Mouse (Mus musculus) CH12.LX (cell line): ENCODE data around the gene Rap1a. TPM values are rescaled to one million over a fixed set of nuclear protein-coding genes. Genes with fewer than 3 reads are reported as not detected.
A peak's percentile ranks its signal among the peaks of the same experiment; 100 is the strongest.

Experiments used
- DNase-seq: peaks from one replicate; pipeline ENCODE4 v3.0.0-alpha.2; 2013; ENCODE audit errors: extremely low read depth
- H3K27ac ChIP-seq: 2 replicates; pipeline ENCODE4 v1.5.1; 2012; ENCODE audit warnings: low read depth, mild to moderate bottlenecking, control low read depth, moderate library complexity; ENCODE audit not compliant: insufficient read depth
- H3K27me3 ChIP-seq: replicated peaks from 2 replicates; pipeline ENCODE3; 2012; ENCODE audit warnings: inconsistent platforms
- H3K36me3 ChIP-seq, 2 experiments: replicated peaks in 1 of 2; 2 replicates each; pipeline versions ENCODE3 to v1.6.1; 2012; ENCODE audit warnings: inconsistent platforms in 1 of 2, low read length in 1 of 2, mild to moderate bottlenecking in 1 of 2, mixed read lengths in 1 of 2, moderate library complexity in 1 of 2; ENCODE audit not compliant: control insufficient read depth in 1 of 2, insufficient read depth in 1 of 2
- H3K4me1 ChIP-seq, 2 experiments: 2 replicates each; pipeline ENCODE4 v1.6.1; 2012; ENCODE audit warnings: inconsistent platforms in 1 of 2, moderate library complexity in 1 of 2; ENCODE audit not compliant: insufficient read depth in 2 of 2, control insufficient read depth in 1 of 2
- H3K4me2 ChIP-seq: 2 replicates; pipeline ENCODE4 v1.6.1; 2012; ENCODE audit warnings: low read depth, mild to moderate bottlenecking, control low read depth; ENCODE audit not compliant: poor library complexity, insufficient read depth, severe bottlenecking
- H3K4me3 ChIP-seq, 3 experiments: fragments of 150-350 bp in 1 of 3; sonication (generic) in 1 of 3; replicated peaks in 1 of 3; 2 replicates each; pipeline versions ENCODE3 to v1.5.1; 2011 to 2012; ENCODE audit warnings: low read depth in 2 of 3, low read length in 2 of 3, mild to moderate bottlenecking in 2 of 3, moderate library complexity in 2 of 3, control low read depth in 1 of 3, improper control_type of control experiment in 1 of 3, inconsistent platforms in 1 of 3, mixed read lengths in 1 of 3; ENCODE audit not compliant: poor library complexity in 1 of 3
- H3K79me2 ChIP-seq: replicated peaks from 2 replicates; pipeline ENCODE4 v1.6.1; 2012; ENCODE audit warnings: mild to moderate bottlenecking, moderate library complexity; ENCODE audit not compliant: control insufficient read depth, poor library complexity, insufficient read depth, severe bottlenecking; ENCODE audit errors: extremely low read depth
- H3K9ac ChIP-seq: 2 replicates; pipeline ENCODE4 v1.6.1; 2012; ENCODE audit warnings: low read depth, mild to moderate bottlenecking, control low read depth, moderate library complexity; ENCODE audit not compliant: insufficient read depth
- H3K9me3 ChIP-seq: replicated peaks from 2 replicates; pipeline ENCODE3; 2012; ENCODE audit warnings: low read length, inconsistent platforms, mixed read lengths
- BHLHE40 ChIP-seq: IDR thresholded peaks from 2 replicates; pipeline ENCODE4 v1.6.1; 2011; ENCODE audit warnings: mild to moderate bottlenecking, low read depth, low read length, improper control_type of control experiment
- CHD1 ChIP-seq: IDR thresholded peaks from 2 replicates; pipeline ENCODE4 v1.6.1; 2012; ENCODE audit warnings: low read depth, low read length, improper control_type of control experiment, inconsistent platforms
- CHD2 ChIP-seq: IDR thresholded peaks from 2 replicates; pipeline ENCODE4 v1.6.1; 2011; ENCODE audit warnings: low read length, improper control_type of control experiment
- E2F4 ChIP-seq: IDR thresholded peaks from 2 replicates; pipeline ENCODE4 v1.6.1; 2011; ENCODE audit warnings: low read depth, low read length, improper control_type of control experiment; ENCODE audit not compliant: insufficient replicate concordance
- ELF1 ChIP-seq: IDR thresholded peaks from 2 replicates; pipeline ENCODE4 v1.6.1; 2014; ENCODE audit warnings: low read depth, mild to moderate bottlenecking, inconsistent platforms, low read length, improper control_type of control experiment
- GABPA ChIP-seq: IDR thresholded peaks from 2 replicates; pipeline ENCODE4 v1.6.1; 2012; ENCODE audit warnings: low read depth, low read length, improper control_type of control experiment, inconsistent platforms; ENCODE audit not compliant: insufficient replicate concordance
- HCFC1 ChIP-seq: IDR thresholded peaks from 2 replicates; pipeline ENCODE4 v1.6.1; 2012; ENCODE audit warnings: low read depth, mild to moderate bottlenecking, inconsistent platforms, low read length, improper control_type of control experiment
- IRF4 ChIP-seq: IDR thresholded peaks from 2 replicates; pipeline ENCODE4 v1.6.1; 2014; ENCODE audit warnings: low read depth, mild to moderate bottlenecking, inconsistent platforms, low read length, improper control_type of control experiment
- JUN ChIP-seq: IDR thresholded peaks from 2 replicates; pipeline ENCODE4 v1.6.1; 2011; ENCODE audit warnings: low read depth, mild to moderate bottlenecking, low read length, improper control_type of control experiment, moderate library complexity; ENCODE audit not compliant: insufficient read depth
- MAFK ChIP-seq: IDR thresholded peaks from 2 replicates; pipeline ENCODE4 v1.6.1; 2011; ENCODE audit warnings: low read length, improper control_type of control experiment; ENCODE audit not compliant: insufficient replicate concordance
- MAX ChIP-seq: IDR thresholded peaks from 2 replicates; pipeline ENCODE4 v1.6.1; 2011; ENCODE audit warnings: low read length, improper control_type of control experiment
- MAZ ChIP-seq: IDR thresholded peaks from 2 replicates; pipeline ENCODE4 v1.6.1; 2012; ENCODE audit warnings: low read depth, mild to moderate bottlenecking, inconsistent platforms, low read length, improper control_type of control experiment, moderate library complexity
- MXI1 ChIP-seq: IDR thresholded peaks from 2 replicates; pipeline ENCODE4 v1.6.1; 2011; ENCODE audit warnings: mild to moderate bottlenecking, low read depth, low read length, improper control_type of control experiment
- MYC ChIP-seq: IDR thresholded peaks from 2 replicates; pipeline ENCODE4 v1.6.1; 2011; ENCODE audit warnings: low read depth, mild to moderate bottlenecking, improper control_type of control experiment, low read length
- NELFE ChIP-seq: IDR thresholded peaks from 2 replicates; pipeline ENCODE4 v1.6.1; 2011; ENCODE audit warnings: low read depth, low read length, improper control_type of control experiment
- NRF1 ChIP-seq: IDR thresholded peaks from 2 replicates; pipeline ENCODE4 v1.6.1; 2014; ENCODE audit warnings: low read depth, mild to moderate bottlenecking, inconsistent platforms, low read length, improper control_type of control experiment, moderate library complexity
- PAX5 ChIP-seq: IDR thresholded peaks from 2 replicates; pipeline ENCODE4 v1.6.1; 2012; ENCODE audit warnings: low read length, inconsistent platforms, mixed read lengths
- POLR2A ChIP-seq: IDR thresholded peaks from 2 replicates; pipeline ENCODE4 v1.6.1; 2011; ENCODE audit warnings: low read depth, mild to moderate bottlenecking, improper control_type of control experiment, low read length
- RCOR1 ChIP-seq: conservative IDR thresholded peaks from 2 replicates; pipeline ENCODE4 v1.6.1; 2012; ENCODE audit warnings: low read depth, mild to moderate bottlenecking, inconsistent platforms, low read length, improper control_type of control experiment
- TBP ChIP-seq: conservative IDR thresholded peaks from 2 replicates; pipeline ENCODE4 v1.6.1; 2011; ENCODE audit warnings: low read depth, low read length, improper control_type of control experiment
- TCF12 ChIP-seq: IDR thresholded peaks from 2 replicates; pipeline ENCODE4 v1.6.1; 2014; ENCODE audit warnings: low read depth, mild to moderate bottlenecking, inconsistent platforms, low read length, improper control_type of control experiment
- USF1 ChIP-seq: IDR thresholded peaks from 2 replicates; pipeline ENCODE4 v1.6.1; 2014; ENCODE audit warnings: low read depth, mild to moderate bottlenecking, inconsistent platforms, low read length, improper control_type of control experiment
- USF2 ChIP-seq: conservative IDR thresholded peaks from 2 replicates; pipeline ENCODE4 v1.6.1; 2011; ENCODE audit warnings: low read depth, low read length, improper control_type of control experiment
- ZC3H11A ChIP-seq: IDR thresholded peaks from 2 replicates; pipeline ENCODE4 v1.6.1; 2012; ENCODE audit warnings: low read depth, mild to moderate bottlenecking, inconsistent platforms, low read length, improper control_type of control experiment
- ZKSCAN1 ChIP-seq: IDR thresholded peaks from 2 replicates; pipeline ENCODE4 v1.6.1; 2012; ENCODE audit warnings: low read depth, inconsistent platforms, low read length, improper control_type of control experiment, borderline replicate concordance
- ZMIZ1 ChIP-seq: IDR thresholded peaks from 2 replicates; pipeline ENCODE4 v1.6.1; 2012; ENCODE audit warnings: low read depth, mild to moderate bottlenecking, inconsistent platforms, low read length, improper control_type of control experiment
- ZNF384 ChIP-seq: IDR thresholded peaks from 2 replicates; pipeline ENCODE4 v1.6.1; 2012; ENCODE audit warnings: low read depth, low read length, improper control_type of control experiment, inconsistent platforms
- dilution Hi-C: fragments of 300-500 bp; cut with MboI; formaldehyde crosslinking; loops from 2 replicates; pipeline ENCODE4 v1.14.3; 2020; ENCODE audit warnings: low sequenced_read_pairs; ENCODE audit not compliant: extremely low pct_unique_long_range_greater_than_20kb, extremely low pct_ligation_motif_present
- in situ Hi-C: fragments of 300-500 bp; cut with MboI; formaldehyde crosslinking; loops from 3 replicates; pipeline ENCODE4 v1.14.3; 2019; ENCODE audit warnings: low sequenced_read_pairs, low pct_ligation_motif_present, low pct_unique_long_range_greater_than_20kb, mixed read lengths
- polyA plus RNA-seq: library from polyadenylated mRNA; unstranded; fragments of >175 nt; gene quantifications from 2 replicates; pipeline ENCODE4 v1.2.1, GENCODE M21; 2012; ENCODE audit warnings: low read depth; ENCODE audit not compliant: insufficient read length
- total RNA-seq, 2 experiments: library from RNA; depleted of rRNA; stranded (reverse); fragments of 300-350 nt in 1 of 2; fragments of >200 nt in 1 of 2; gene quantifications; 2 replicates each; pipeline ENCODE4 v1.2.3; 2012 to 2014

Rap1a gene
- total and polyA plus RNA-seq, 3 experiments: 63.3 to 250 (median 209) TPM

DNA sequence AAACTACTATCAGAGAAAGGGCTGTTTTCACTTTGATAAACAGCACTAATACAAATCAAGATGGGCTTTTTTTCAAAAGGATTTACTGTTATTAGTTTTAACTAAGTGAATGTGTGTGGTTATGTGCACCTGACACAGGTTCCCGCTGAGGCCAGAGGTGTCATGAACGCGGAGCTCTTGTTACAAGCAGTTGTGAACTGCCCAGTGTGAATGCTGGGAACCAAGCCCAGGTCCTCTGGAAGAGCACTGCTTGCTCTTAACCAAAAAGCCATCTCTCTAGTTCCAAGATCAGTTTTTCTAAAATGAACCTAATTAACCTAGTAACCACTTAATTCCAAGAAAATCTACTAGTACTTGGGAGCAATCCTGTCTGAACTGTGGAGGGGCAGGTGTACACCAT lies 23.1 kb downstream of the Rap1a start:
- dilution Hi-C loops: no loop called here
- H3K9me3 ChIP-seq: no peaks in the 10 kb centered on the region
- no peak overlapping the region for H3K27ac ChIP-seq
- no peak for DNase-seq
- no peak overlapping the region for H3K4me2 ChIP-seq
- TF ChIP-seq NELFE (no peak), USF2 (no peak)
- TF ChIP-seq, all 38 proteins: peak for 0
- Histone ChIP-seq H3K79me2 (peaks cover 67% of the 10 kb centered on the region), H3K4me1 (peaks cover 5 to 71% of the 10 kb centered on the region in 2 experiments), H3K36me3 (peaks cover 0 to 7% of the 10 kb centered on the region in 2 experiments), H3K27me3 (no peaks in the 10 kb centered on the region), H3K9ac (no peak overlapping the region), H3K4me3 (no peak overlapping the region)
- in situ Hi-C loops: no loop called here

DNA sequence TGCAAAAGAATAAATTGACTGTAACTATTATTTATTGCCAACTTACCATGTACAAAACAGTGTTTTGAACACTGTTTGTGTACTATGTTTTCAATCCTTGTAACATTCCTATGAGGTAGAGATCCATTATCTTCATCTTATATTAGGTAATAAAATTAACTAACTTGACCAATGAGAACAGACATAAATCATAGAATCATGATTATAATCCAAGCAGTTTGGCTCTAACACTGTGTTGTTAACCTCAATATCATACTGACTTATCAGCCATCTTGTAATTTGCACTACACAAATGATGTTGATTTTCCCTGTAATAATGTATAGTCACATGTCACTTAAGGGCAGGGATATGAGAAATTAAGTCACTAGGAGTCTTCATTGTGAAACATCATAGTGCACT lies 26.6 kb downstream of the Rap1a start:
- Histone ChIP-seq H3K9me3 (peaks cover 3% of the 10 kb centered on the region), H3K4me1 (peaks cover 5 to 55% of the 10 kb centered on the region in 2 experiments), H3K27ac (no peak overlapping the region), H3K27me3 (no peaks in the 10 kb centered on the region), H3K79me2 (peaks cover 68% of the 10 kb centered on the region), H3K9ac (no peak overlapping the region), H3K4me3 (no peak overlapping the region), H3K4me2 (no peak overlapping the region), H3K36me3 (peaks cover 0 to 16% of the 10 kb centered on the region in 2 experiments)
- dilution Hi-C loops: no loop called here
- no peak for DNase-seq
- in situ Hi-C loops: no loop called here
- no peak for TF ChIP-seq USF1
- TF ChIP-seq GABPA: no peak
- TF ChIP-seq ZKSCAN1: no peak
- no peak for TF ChIP-seq NELFE
- no peak for TF ChIP-seq E2F4
- no peak for TF ChIP-seq MAX
- TF ChIP-seq JUN: no peak
- no peak for TF ChIP-seq MYC
- TF ChIP-seq MXI1: no peak
- no peak for TF ChIP-seq NRF1

DNA sequence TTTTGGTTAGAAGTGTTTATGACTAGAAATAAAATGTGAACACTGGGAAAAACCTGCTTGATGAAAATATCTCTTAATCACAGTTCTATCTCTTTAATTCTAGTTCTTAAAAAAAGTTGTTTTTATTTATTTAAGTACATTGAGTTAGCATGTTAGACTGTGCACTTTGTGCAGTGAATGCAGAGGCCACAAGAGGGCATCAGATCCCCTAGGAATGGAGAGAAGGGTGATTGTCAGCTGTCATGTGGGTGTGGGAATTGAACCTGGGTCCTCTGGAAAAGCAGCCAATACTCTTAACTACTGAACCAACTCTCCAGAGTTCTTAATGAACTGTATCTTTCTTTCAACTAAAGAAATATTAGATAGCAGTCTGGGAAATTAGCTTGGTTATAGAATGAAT lies 29.6 kb downstream of the Rap1a start:
- dilution Hi-C loops: no loop called here
- TF ChIP-seq JUN (no peak), NELFE (no peak), MAZ (no peak), PAX5 (no peak), ZNF384 (no peak), CHD1 (no peak), ZC3H11A (peak; percentile 39), ZMIZ1 (no peak), TBP (no peak), MAFK (no peak), RCOR1 (no peak), BHLHE40 (no peak), ELF1 (no peak), IRF4 (peak; percentile 20; the same call in 1 of the 2 replicates), POLR2A (no peak), TCF12 (no peak), MYC (0 out of 2 replicates have a peak, but pooled peaks have one; percentile 51), HCFC1 (no peak), CHD2 (no peak)

More for the DNA sequence above, 29.6 kb downstream of the Rap1a start:
- H3K4me3 ChIP-seq: no peak overlapping the region
- H3K27ac ChIP-seq: no peak overlapping the region
- H3K9ac ChIP-seq: no peak overlapping the region
- peak; percentile 41 for DNase-seq
- H3K79me2 ChIP-seq: peaks cover 64% of the 10 kb centered on the region
- no peaks in the 10 kb centered on the region for H3K27me3 ChIP-seq
- in situ Hi-C loops: no loop called here
- peaks cover 7 to 46% of the 10 kb centered on the region in 2 experiments for H3K4me1 ChIP-seq
- peaks cover 0 to 23% of the 10 kb centered on the region in 2 experiments for H3K36me3 ChIP-seq
- H3K9me3 ChIP-seq: peaks cover 3% of the 10 kb centered on the region
- no peak overlapping the region for H3K4me2 ChIP-seq
